Mouse (Mus musculus) embryonic facial prominence, embryonic 11.5 days (tissue): ENCODE results near the gene Baz1a. TPM values are rescaled to one million over a fixed set of nuclear protein-coding genes. Genes with fewer than 3 reads are reported as not detected.

Experiments used
- ATAC-seq: fragments of 200-750 bp; cut with Nextera tagmentation; replicated peaks from 2 replicates; pipeline ENCODE4 v1.8.0; 2017; ENCODE audit warnings: low read depth; ENCODE audit not compliant: insufficient number of reproducible peaks, low FRiP score, low TSS enrichment
- DNase-seq: peaks from one replicate; pipeline ENCODE4 v3.0.0-alpha.2; 2015; ENCODE audit warnings: low spot score
- H3K27ac ChIP-seq: fragments of 300-500 bp; sonication (generic); replicated peaks from 2 replicates; pipeline ENCODE4 v1.5.1; 2014; ENCODE audit warnings: mild to moderate bottlenecking, low read depth, low read length, control low read depth
- H3K27me3 ChIP-seq: fragments of 300-500 bp; sonication (generic); 2 replicates; pipeline ENCODE4 v1.6.1; 2014; ENCODE audit warnings: mild to moderate bottlenecking, low read length, moderate library complexity, mixed read lengths; ENCODE audit not compliant: control insufficient read depth, insufficient read depth
- H3K36me3 ChIP-seq: fragments of 300-500 bp; sonication (generic); replicated peaks from 2 replicates; pipeline ENCODE4 v1.6.1; 2014; ENCODE audit warnings: low read depth, mild to moderate bottlenecking, low read length, moderate library complexity, mixed read lengths; ENCODE audit not compliant: control insufficient read depth, insufficient read depth
- H3K4me1 ChIP-seq: fragments of 300-500 bp; sonication (generic); 2 replicates; pipeline ENCODE4 v1.6.1; 2014; ENCODE audit warnings: low read length, mixed read lengths; ENCODE audit not compliant: control insufficient read depth, insufficient read depth
- H3K4me2 ChIP-seq: fragments of 300-500 bp; sonication (generic); 2 replicates; pipeline ENCODE4 v1.6.1; 2014; ENCODE audit warnings: low read depth, mild to moderate bottlenecking, control low read depth, low read length, moderate library complexity
- H3K4me3 ChIP-seq: fragments of 300-500 bp; sonication (generic); 2 replicates; pipeline ENCODE4 v1.5.1; 2014; ENCODE audit warnings: low read depth, low read length, control low read depth
- H3K9ac ChIP-seq: fragments of 300-500 bp; sonication (generic); replicated peaks from 2 replicates; pipeline ENCODE4 v1.6.1; 2014; ENCODE audit warnings: mild to moderate bottlenecking, control low read depth, low read length
- H3K9me3 ChIP-seq: fragments of 300-500 bp; sonication (generic); replicated peaks from 2 replicates; pipeline ENCODE4 v1.6.1; 2016; ENCODE audit warnings: mild to moderate bottlenecking, low read length, inconsistent platforms, mixed read lengths; ENCODE audit not compliant: control insufficient read depth
- WGBS: fragments of 180-500 bp; shearing (Covaris S2); extraction: QIAGEN DNeasy Blood & Tissue Kit; methylation state at CpG from one replicate; pipeline ENCODE4 v1.1.7; 2014; 5-methylcytosine and 5-hydroxymethylcytosine counted together
- polyA plus RNA-seq: library from polyadenylated mRNA; unstranded; fragments of >200 nt; fragmentation: Nextera tagmentation; extraction: Ambion mirVana; gene quantifications from 2 replicates; pipeline ENCODE4 v1.2.1, GENCODE M21; 2014

Baz1a gene
- polyA plus RNA-seq, 1 experiment from 2014 or later, result 35.6 TPM

- no peak overlapping the region for H3K4me2 ChIP-seq
- H3K9me3 ChIP-seq, result no peaks in the 10 kb centered on the region
- H3K4me3 ChIP-seq, result no peak overlapping the region
- ATAC-seq (no peak), DNase-seq (no peak)
- no peaks in the 10 kb centered on the region for H3K4me1 ChIP-seq
- WGBS, result 69% methylated on average over 5 of the region's 5 CpGs
- H3K9ac ChIP-seq, result no peak overlapping the region
- no peaks in the 10 kb centered on the region for H3K27me3 ChIP-seq
- no peak overlapping the region for H3K27ac ChIP-seq
- no peaks in the 10 kb centered on the region for H3K36me3 ChIP-seq
These were observed 134.9 kb downstream of the Baz1a start for GRCm38 (mm10) chr12:54879211-54879610.

- no peaks in the 10 kb centered on the region for H3K36me3 ChIP-seq
- H3K9me3 ChIP-seq, result no peaks in the 10 kb centered on the region
- no peak overlapping the region for H3K27ac ChIP-seq
- no peak for DNase-seq
- no peak overlapping the region for H3K9ac ChIP-seq
- no peaks in the 10 kb centered on the region for H3K27me3 ChIP-seq
- no peak for ATAC-seq
- H3K4me2 ChIP-seq, result no peak overlapping the region
- 89% methylated on average over 1 of the region's 1 CpGs for WGBS
- H3K4me1 ChIP-seq, result no peaks in the 10 kb centered on the region
- H3K4me3 ChIP-seq, result no peak overlapping the region
These were observed 136.3 kb downstream of the Baz1a start for GRCm38 (mm10) chr12:54877875-54878274.

- no peak overlapping the region for H3K4me3 ChIP-seq
- H3K4me1 ChIP-seq, result no peaks in the 10 kb centered on the region
- no peaks in the 10 kb centered on the region for H3K36me3 ChIP-seq
- DNase-seq, result no peak
- no peak overlapping the region for H3K4me2 ChIP-seq
- no peaks in the 10 kb centered on the region for H3K27me3 ChIP-seq
- 21% methylated on average over 5 of the region's 5 CpGs for WGBS
- H3K27ac ChIP-seq, result no peak overlapping the region
- H3K9me3 ChIP-seq, result no peaks in the 10 kb centered on the region
- ATAC-seq, result no peak
- H3K9ac ChIP-seq, result no peak overlapping the region
These were observed 137.3 kb downstream of the Baz1a start for GRCm38 (mm10) chr12:54876879-54877278.

GRCm38 (mm10) chr12:54874711-54875110 lies 139.4 kb downstream of the Baz1a start:
- Histone ChIP-seq H3K4me1 (no peaks in the 10 kb centered on the region), H3K9me3 (no peaks in the 10 kb centered on the region), H3K27me3 (no peaks in the 10 kb centered on the region), H3K4me2 (no peak overlapping the region), H3K36me3 (no peaks in the 10 kb centered on the region), H3K27ac (no peak overlapping the region), H3K4me3 (no peak overlapping the region), H3K9ac (no peak overlapping the region)
- 67% methylated on average over 6 of the region's 6 CpGs for whole genome bisulfite sequencing
- peak; percentile 44 for DNase-seq
- no peak; the same call in 1 of the 2 replicates for ATAC-seq

- Histone ChIP-seq H3K4me1 (no peaks in the 10 kb centered on the region), H3K27me3 (no peaks in the 10 kb centered on the region), H3K4me2 (peak within 1 kb of the TSS; percentile 59), H3K27ac (peak within 1 kb of the TSS; percentile 98), H3K36me3 (no peaks in the 10 kb centered on the region), H3K4me3 (peak within 1 kb of the TSS; percentile 96), H3K9ac (peak within 1 kb of the TSS; percentile 99), H3K9me3 (no peaks in the 10 kb centered on the region)
- WGBS, result 1% methylated on average over 71 of the region's 82 CpGs
- ATAC-seq, result peak; percentile 91
- DNase-seq, result peak; percentile 84
These were observed 151.3 kb downstream of the Baz1a start, which contains the start of gene Cfl2 for GRCm38 (mm10) chr12:54862606-54863535. Gene Cfl2, minus strand, starts transcription at chr12:54862877.

- Histone ChIP-seq H3K9me3 (no peaks in the 10 kb centered on the region), H3K27ac (peak overlapping the region; percentile 98), H3K4me1 (no peaks in the 10 kb centered on the region), H3K9ac (peak overlapping the region; percentile 99), H3K36me3 (no peaks in the 10 kb centered on the region), H3K27me3 (no peaks in the 10 kb centered on the region), H3K4me2 (peak overlapping the region; percentile 59), H3K4me3 (peak overlapping the region; percentile 96)
- no peak; the same call in none of the 2 replicates for ATAC-seq
- under 1% methylated on average over 36 of the region's 36 CpGs for WGBS
- peak; percentile 71 for DNase-seq
These were observed 152.1 kb downstream of the Baz1a start for GRCm38 (mm10) chr12:54861991-54862605.

GRCm38 (mm10) chr12:54859531-54859930 lies 154.6 kb downstream of the Baz1a start:
- no peak overlapping the region for H3K27ac ChIP-seq
- no peaks in the 10 kb centered on the region for H3K27me3 ChIP-seq
- no peaks in the 10 kb centered on the region for H3K36me3 ChIP-seq
- H3K4me3 ChIP-seq, result no peak overlapping the region
- H3K9me3 ChIP-seq, result no peaks in the 10 kb centered on the region
- ATAC-seq, result no peak
- DNase-seq, result no peak
- 81% methylated on average over 6 of the region's 6 CpGs for WGBS
- no peak overlapping the region for H3K9ac ChIP-seq
- no peak overlapping the region for H3K4me2 ChIP-seq
- H3K4me1 ChIP-seq, result no peaks in the 10 kb centered on the region

GRCm38 (mm10) chr12:54850551-54850950 lies 163.6 kb downstream of the Baz1a start:
- no peak overlapping the region for H3K4me2 ChIP-seq
- H3K4me3 ChIP-seq, result no peak overlapping the region
- H3K36me3 ChIP-seq, result no peaks in the 10 kb centered on the region
- H3K9ac ChIP-seq, result no peak overlapping the region
- no peak for ATAC-seq
- WGBS, result 88% methylated on average over 2 of the region's 2 CpGs
- H3K27me3 ChIP-seq, result no peaks in the 10 kb centered on the region
- no peak for DNase-seq
- H3K9me3 ChIP-seq, result no peaks in the 10 kb centered on the region
- H3K27ac ChIP-seq, result no peak overlapping the region
- no peaks in the 10 kb centered on the region for H3K4me1 ChIP-seq
